Mouse (Mus musculus) heart, embryonic 11.5 days (tissue): ENCODE data around the gene Ddah2. TPM values are rescaled to one million over a fixed set of nuclear protein-coding genes. Genes with fewer than 3 reads are reported as not detected.

ENCODE experiments used
- ATAC-seq: fragments of 200-750 bp; cut with Nextera tagmentation; replicated peaks from 2 replicates; pipeline ENCODE4 v1.8.0; 2017; ENCODE audit warnings: moderate library complexity; ENCODE audit not compliant: insufficient number of reproducible peaks, low FRiP score, low TSS enrichment
- H3K27ac ChIP-seq: fragments of 300-500 bp; sonication (generic); 2 replicates; pipeline ENCODE4 v1.5.1; 2014; ENCODE audit warnings: mild to moderate bottlenecking, low read depth, low read length
- H3K27me3 ChIP-seq: fragments of 300-500 bp; sonication (generic); 2 replicates; pipeline ENCODE4 v1.6.1; 2014; ENCODE audit warnings: mild to moderate bottlenecking, low read length, mixed read lengths; ENCODE audit not compliant: control insufficient read depth, insufficient read depth
- H3K36me3 ChIP-seq: fragments of 300-500 bp; sonication (generic); 2 replicates; pipeline ENCODE4 v1.6.1; 2014; ENCODE audit warnings: mild to moderate bottlenecking, low read length, moderate library complexity, mixed read lengths; ENCODE audit not compliant: control insufficient read depth, insufficient read depth
- H3K4me1 ChIP-seq: fragments of 300-500 bp; sonication (generic); 2 replicates; pipeline ENCODE4 v1.6.1; 2014; ENCODE audit warnings: low read length; ENCODE audit not compliant: control insufficient read depth, insufficient read depth
- H3K4me2 ChIP-seq: fragments of 300-500 bp; sonication (generic); 2 replicates; pipeline ENCODE4 v1.6.1; 2014; ENCODE audit warnings: mild to moderate bottlenecking, moderate library complexity
- H3K4me3 ChIP-seq: fragments of 300-500 bp; sonication (generic); 2 replicates; pipeline ENCODE4 v1.5.1; 2014; ENCODE audit warnings: low read depth, low read length
- H3K9ac ChIP-seq: fragments of 300-500 bp; sonication (generic); 2 replicates; pipeline ENCODE4 v1.6.1; 2014; ENCODE audit warnings: mild to moderate bottlenecking, low read depth, low read length, moderate library complexity
- H3K9me3 ChIP-seq: fragments of 300-500 bp; sonication (generic); replicated peaks from 2 replicates; pipeline ENCODE4 v1.6.1; 2016; ENCODE audit warnings: low read length; ENCODE audit not compliant: control insufficient read depth
- WGBS: fragments of 180-500 bp; shearing (Covaris S2); extraction: QIAGEN DNeasy Blood & Tissue Kit; methylation state at CpG from one replicate; pipeline ENCODE4 v1.1.7; 2014; ENCODE audit not compliant: insufficient replicate concordance; 5-methylcytosine and 5-hydroxymethylcytosine counted together
- polyA plus RNA-seq: library from polyadenylated mRNA; unstranded; fragments of >200 nt; fragmentation: Nextera tagmentation; extraction: Ambion mirVana; gene quantifications from 2 replicates; pipeline ENCODE4 v1.2.1, GENCODE M21; 2014

Gene Ddah2
- polyA plus RNA-seq, 1 experiment from 2014 or later: 213 TPM

GRCm38 (mm10) chr17:35017706-35018030 lies 41.2 kb upstream of the Ddah2 start:
- no peaks in the 10 kb centered on the region for H3K9me3 ChIP-seq
- no peak overlapping the region for H3K27ac ChIP-seq
- no peak for ATAC-seq
- H3K4me3 ChIP-seq: no peak overlapping the region
- WGBS: 71% methylated on average over 14 of the region's 14 CpGs
- no peak overlapping the region for H3K4me2 ChIP-seq
- peaks cover 17% of the 10 kb centered on the region for H3K4me1 ChIP-seq
- H3K9ac ChIP-seq: no peak overlapping the region
- no peaks in the 10 kb centered on the region for H3K27me3 ChIP-seq
- peaks cover 28% of the 10 kb centered on the region for H3K36me3 ChIP-seq

DNA sequence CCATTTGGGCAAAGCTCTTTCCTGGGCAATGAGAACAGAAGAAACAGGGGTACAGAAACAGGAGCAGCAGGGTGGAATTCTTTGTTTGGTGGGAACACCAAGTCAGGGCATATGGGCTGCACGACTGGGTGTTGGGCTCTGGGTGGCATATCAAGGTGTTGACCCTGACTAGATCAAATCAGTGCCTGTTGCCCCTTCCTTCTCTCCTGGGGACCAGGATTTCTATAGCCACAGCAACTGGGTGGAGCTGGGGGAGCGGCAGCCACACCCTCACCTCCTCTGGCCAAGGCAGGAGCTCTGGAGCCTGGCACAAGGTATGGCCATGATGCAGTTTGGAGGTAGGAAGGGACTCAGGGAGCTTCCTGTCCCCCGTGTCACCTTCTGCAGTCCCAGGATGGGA lies 40.7 kb upstream of the Ddah2 start:
- H3K36me3 ChIP-seq: peaks cover 26% of the 10 kb centered on the region
- no peak overlapping the region for H3K4me3 ChIP-seq
- no peaks in the 10 kb centered on the region for H3K9me3 ChIP-seq
- no peaks in the 10 kb centered on the region for H3K27me3 ChIP-seq
- 75% methylated on average over 3 of the region's 3 CpGs for WGBS
- H3K4me2 ChIP-seq: no peak overlapping the region
- no peak for ATAC-seq
- no peak overlapping the region for H3K9ac ChIP-seq
- peaks cover 17% of the 10 kb centered on the region for H3K4me1 ChIP-seq
- no peak overlapping the region for H3K27ac ChIP-seq

- Histone ChIP-seq H3K27me3 (no peaks in the 10 kb centered on the region), H3K9me3 (no peaks in the 10 kb centered on the region), H3K4me1 (peaks cover 28% of the 10 kb centered on the region), H3K4me3 (no peak overlapping the region), H3K27ac (no peak overlapping the region), H3K9ac (no peak overlapping the region), H3K36me3 (peaks cover 11% of the 10 kb centered on the region), H3K4me2 (no peak overlapping the region)
- ATAC-seq: no peak
- 79% methylated on average over 11 of the region's 11 CpGs for WGBS
These were observed 38.9 kb upstream of the Ddah2 start for GRCm38 (mm10) chr17:35019894-35020293.

DNA sequence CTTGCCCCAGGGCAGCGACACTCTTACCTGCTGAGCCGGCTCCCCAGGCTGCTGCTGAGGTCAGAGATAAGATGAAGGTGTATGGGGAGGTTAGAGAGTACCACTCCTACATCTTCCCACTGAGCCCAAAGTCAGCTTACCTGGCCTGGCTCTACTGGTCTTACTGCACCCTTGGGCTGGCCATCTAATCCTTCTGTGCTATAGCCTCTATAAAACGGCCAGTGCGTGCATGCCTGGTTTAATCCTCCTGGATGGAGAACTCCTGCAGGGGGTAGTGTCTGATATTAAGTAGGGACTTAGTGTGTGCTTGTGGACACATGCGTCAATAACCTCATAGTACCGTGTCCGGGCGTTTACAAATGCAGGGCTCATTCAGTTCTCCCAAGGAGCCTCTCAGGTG lies 38.3 kb upstream of the Ddah2 start:
- no peak overlapping the region for H3K9ac ChIP-seq
- H3K4me3 ChIP-seq: no peak overlapping the region
- peaks cover 30% of the 10 kb centered on the region for H3K4me1 ChIP-seq
- H3K27me3 ChIP-seq: no peaks in the 10 kb centered on the region
- peaks cover 5% of the 10 kb centered on the region for H3K36me3 ChIP-seq
- no peak overlapping the region for H3K4me2 ChIP-seq
- ATAC-seq: no peak
- H3K27ac ChIP-seq: no peak overlapping the region
- H3K9me3 ChIP-seq: no peaks in the 10 kb centered on the region
- WGBS: 82% methylated on average over 8 of the region's 8 CpGs

DNA sequence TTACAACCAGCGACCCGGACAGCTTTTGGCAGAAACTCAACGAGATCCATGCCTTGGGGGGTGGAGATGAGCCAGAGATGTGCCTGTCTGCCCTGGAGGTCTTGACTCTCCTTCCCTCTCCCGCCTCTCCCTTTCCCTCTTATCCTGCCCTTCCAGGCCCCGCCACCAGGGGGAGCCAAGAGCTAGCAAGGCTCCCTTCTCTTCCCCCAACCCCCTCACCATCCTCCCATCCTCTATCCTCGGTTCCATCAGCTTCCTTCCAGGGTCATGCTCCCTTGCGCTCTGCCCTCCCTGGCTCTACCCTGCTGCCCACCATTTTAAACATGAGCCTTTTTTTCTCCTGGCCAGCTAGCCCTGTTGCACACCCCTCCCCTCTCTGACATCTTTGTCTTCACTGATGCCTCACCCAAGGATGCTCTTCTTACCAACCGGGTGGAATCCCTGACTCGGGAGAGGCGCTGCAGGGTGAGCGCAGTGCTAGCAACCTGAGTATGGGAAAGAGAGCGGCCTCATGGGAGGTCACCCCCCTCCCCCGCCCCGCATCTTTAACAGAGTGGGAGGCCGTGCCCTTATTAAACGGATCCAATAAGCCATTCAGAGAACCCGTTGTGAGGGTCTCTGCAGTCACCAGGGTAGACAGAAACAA lies 37.5 kb upstream of the Ddah2 start:
- H3K4me3 ChIP-seq: no peak overlapping the region
- H3K9ac ChIP-seq: no peak overlapping the region
- H3K36me3 ChIP-seq: peaks cover under 1% of the 10 kb centered on the region; the same call in 1 of the 2 replicates
- peaks cover 26% of the 10 kb centered on the region for H3K4me1 ChIP-seq
- ATAC-seq: peak; percentile 39; the same call in 1 of the 2 replicates
- peak overlapping the region; percentile 53 for H3K4me2 ChIP-seq
- WGBS: 6% methylated on average over 17 of the region's 17 CpGs
- H3K27ac ChIP-seq: peak overlapping the region; percentile 77
- no peaks in the 10 kb centered on the region for H3K27me3 ChIP-seq
- no peaks in the 10 kb centered on the region for H3K9me3 ChIP-seq

GRCm38 (mm10) chr17:35021842-35022477 lies 36.9 kb upstream of the Ddah2 start:
- H3K4me1 ChIP-seq: peaks cover 22% of the 10 kb centered on the region
- H3K27me3 ChIP-seq: no peaks in the 10 kb centered on the region
- peak overlapping the region; percentile 53 for H3K4me2 ChIP-seq
- H3K9ac ChIP-seq: no peak overlapping the region
- ATAC-seq: peak; percentile 79
- peak overlapping the region; percentile 77 for H3K27ac ChIP-seq
- no peaks in the 10 kb centered on the region for H3K9me3 ChIP-seq
- 12% methylated on average over 6 of the region's 6 CpGs for WGBS
- no peak overlapping the region for H3K4me3 ChIP-seq
- H3K36me3 ChIP-seq: no peaks in the 10 kb centered on the region

GRCm38 (mm10) chr17:35022541-35023060 lies 36.2 kb upstream of the Ddah2 start:
- H3K36me3 ChIP-seq: no peaks in the 10 kb centered on the region
- peak overlapping the region; percentile 63 for H3K27ac ChIP-seq
- H3K27me3 ChIP-seq: no peaks in the 10 kb centered on the region
- no peak overlapping the region for H3K4me2 ChIP-seq
- ATAC-seq: no peak
- WGBS: 81% methylated on average over 8 of the region's 8 CpGs
- H3K9ac ChIP-seq: no peak overlapping the region
- H3K9me3 ChIP-seq: no peaks in the 10 kb centered on the region
- peaks cover 29% of the 10 kb centered on the region for H3K4me1 ChIP-seq
- no peak overlapping the region for H3K4me3 ChIP-seq

GRCm38 (mm10) chr17:35023221-35023620 lies 35.6 kb upstream of the Ddah2 start:
- Histone ChIP-seq H3K36me3 (no peaks in the 10 kb centered on the region), H3K27ac (no peak overlapping the region), H3K4me2 (no peak overlapping the region), H3K4me3 (no peak overlapping the region), H3K4me1 (peaks cover 30% of the 10 kb centered on the region), H3K27me3 (no peaks in the 10 kb centered on the region), H3K9ac (no peak overlapping the region), H3K9me3 (no peaks in the 10 kb centered on the region)
- 90% methylated on average over 5 of the region's 5 CpGs for WGBS
- ATAC-seq: no peak

- no peaks in the 10 kb centered on the region for H3K36me3 ChIP-seq
- no peaks in the 10 kb centered on the region for H3K9me3 ChIP-seq
- ATAC-seq: no peak
- no peak overlapping the region for H3K27ac ChIP-seq
- 70% methylated on average over 4 of the region's 4 CpGs for WGBS
- H3K4me1 ChIP-seq: peaks cover 32% of the 10 kb centered on the region
- no peaks in the 10 kb centered on the region for H3K27me3 ChIP-seq
- H3K4me2 ChIP-seq: no peak overlapping the region
- no peak overlapping the region for H3K4me3 ChIP-seq
- H3K9ac ChIP-seq: peak overlapping the region; percentile 49; the same call in 1 of the 2 replicates
These were observed 35.1 kb upstream of the Ddah2 start for GRCm38 (mm10) chr17:35023756-35024155.
